Mouse (Mus musculus) macrophage (primary cell): Measurements from ENCODE around the gene AI987944. TPM values are rescaled to one million over a fixed set of nuclear protein-coding genes. Genes with fewer than 3 reads are reported as not detected.
A peak's percentile ranks its signal among the peaks of the same experiment; 100 is the strongest.

Experiments used
- H3K27ac ChIP-seq: fragments of 350-480 bp; formaldehyde crosslinking; 2 replicates; pipeline ENCODE4 v1.9.0; 2021
- H3K36me3 ChIP-seq: fragments of 350-480 bp; formaldehyde crosslinking; 2 replicates; pipeline ENCODE4 v1.9.0; 2021; ENCODE audit errors: inconsistent target
- H3K4me3 ChIP-seq: fragments of 350-480 bp; formaldehyde crosslinking; 2 replicates; pipeline ENCODE4 v1.9.0; 2021; ENCODE audit errors: inconsistent target
- H3K79me2 ChIP-seq: fragments of 350-480 bp; formaldehyde crosslinking; 2 replicates; pipeline ENCODE4 v1.9.0; 2021; ENCODE audit errors: inconsistent target
- WGBS: methylation state at CpG from one replicate; pipeline ENCODE4 v1.1.7; 2026; ENCODE audit warnings: inconsistent platforms; ENCODE audit not compliant: missing documents; 5-methylcytosine and 5-hydroxymethylcytosine counted together
- polyA plus RNA-seq: library from polyadenylated mRNA; stranded (reverse); fragments of 250-400 nt; gene quantifications from 3 replicates; pipeline ENCODE4 v1.2.4, GENCODE M21; 2018; ENCODE audit warnings: inconsistent platforms
- total RNA-seq, 78 experiments: library from RNA; depleted of rRNA; stranded (reverse); fragments of 250-400 nt; gene quantifications; 1 replicate in 9 of 78; 2 replicates in 24 of 78; 3 replicates in 43 of 78; 4 replicates in 2 of 78; pipeline ENCODE4 v1.2.4; 2018; ENCODE audit warnings: inconsistent platforms in 56 of 78

The AI987944 gene
- 10 to 100 TPM in 22 of 26 experiments, 1 to 10 TPM in 4; 6.7 to 47.8 (median 24.4) TPM for total RNA-seq (2018; cell fraction: chromatin; rRNA removed)
- total RNA-seq (2018; cell fraction: cytosol; rRNA removed) = 10 to 100 TPM; 11.0 to 30.3 (median 22.3) TPM
- 10 to 100 TPM in 23 of 26 experiments, 1 to 10 TPM in 3; 8.0 to 60.6 (median 22.0) TPM for total RNA-seq (2018; cell fraction: nucleus; rRNA removed)
- polyA plus RNA-seq = 16.1 to 34.1 TPM (median 16.6 TPM) in 3 replicates

GRCm38 (mm10) chr7:41393048-41393971 lies at the start of gene AI987944:
TSS of gene AI987944 (minus strand) at chr7:41393379.
- Histone ChIP-seq H3K4me3 (peak within 1 kb of the TSS; percentile 75), H3K27ac (peak within 1 kb of the TSS; percentile 63), H3K36me3 (0 out of 2 replicates have a peak, but pooled peaks cover 1% of the 10 kb centered on the region), H3K79me2 (peaks cover 44% of the 10 kb centered on the region; the same call in 1 of the 2 replicates)
- WGBS = 1% methylated on average over 25 of the region's 25 CpGs

- Histone ChIP-seq H3K27ac (no peak overlapping the region), H3K79me2 (peaks cover 35% of the 10 kb centered on the region; the same call in 1 of the 2 replicates), H3K36me3 (no peaks in the 10 kb centered on the region), H3K4me3 (no peak overlapping the region)
- WGBS = 79% methylated on average over 4 of the region's 4 CpGs
Observed at GRCm38 (mm10) chr7:41394130-41394529, 951 bp upstream of the AI987944 start.

Other genes starting within 250 kb of the AI987944 start
- gene Gm5592, start 239.5 kb downstream of the AI987944 start, polyA plus RNA-seq = not detected in 3 replicates
- gene Vmn2r57, start 55.3 kb upstream of the AI987944 start, polyA plus RNA-seq = 0.04 to 0.06 TPM in 2 of 3 replicates, not detected in the other
- 0.03 TPM in 1 of 3 replicates, not detected in the others for gene Gm20449, start 106.0 kb upstream of the AI987944 start, polyA plus RNA-seq
- gene AW146154, start 106.5 kb upstream of the AI987944 start, polyA plus RNA-seq = 4.4 to 8.1 TPM (median 5.5 TPM) in 3 replicates
- not detected in 3 replicates for gene Gm6871, start 180.3 kb upstream of the AI987944 start, polyA plus RNA-seq
- gene 2610021A01Rik, start 205.9 kb upstream of the AI987944 start, polyA plus RNA-seq = 5.8 to 7.9 TPM (median 6.3 TPM) in 3 replicates
- 5.4 to 6.9 TPM (median 6.1 TPM) in 3 replicates for gene Zfp788, start 239.8 kb upstream of the AI987944 start, polyA plus RNA-seq